Comparison of ENCODE assay signal across 10 mouse cellular contexts in the genomic region with DNA sequence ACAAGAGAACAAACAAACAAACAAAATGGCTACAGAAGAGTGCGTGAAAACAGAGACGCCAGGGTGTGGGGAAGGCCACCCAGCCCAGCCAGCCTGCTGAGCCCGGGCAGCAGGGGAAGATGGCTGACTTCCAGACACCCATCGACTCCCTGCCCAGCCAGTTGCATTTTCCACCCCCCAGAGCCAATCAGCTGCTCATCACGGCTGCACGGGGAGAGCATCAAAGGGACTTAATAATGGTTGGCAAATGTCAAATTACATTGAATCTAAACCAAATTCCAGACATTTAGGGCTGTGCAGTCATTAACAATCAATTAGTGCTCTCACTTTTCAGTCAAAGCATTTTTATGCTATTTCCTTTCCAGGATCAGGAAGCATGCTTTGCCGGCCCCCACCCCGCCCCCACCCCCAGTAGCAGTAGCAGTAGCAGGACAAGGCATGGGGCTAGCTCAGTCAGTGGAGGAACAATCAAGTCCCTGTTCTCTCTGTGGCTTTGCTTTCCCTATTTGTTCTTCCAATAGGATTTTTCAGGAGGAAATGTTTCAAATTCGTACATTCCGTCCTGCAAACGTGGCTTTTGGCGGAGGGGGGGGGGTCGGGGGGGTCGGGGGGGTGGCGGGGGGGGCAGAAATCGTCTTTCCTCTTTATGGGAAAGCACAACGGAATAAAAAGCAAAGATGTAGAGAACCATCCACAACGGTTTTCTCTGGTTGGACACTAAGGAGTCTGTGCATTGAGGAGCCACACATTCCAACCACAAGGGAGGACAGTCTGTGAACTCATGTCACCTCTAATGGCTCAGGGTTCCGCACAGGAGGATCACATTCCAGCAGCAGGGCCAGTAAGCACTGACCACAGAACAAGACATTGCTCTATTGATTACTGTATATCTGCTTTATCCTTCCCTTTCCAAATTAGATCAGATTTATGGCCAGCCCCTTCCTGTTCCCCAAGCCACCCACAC.
DNase-seq lines count a peak whose midpoint lies in the region; ATAC-seq lines count a peak whose summit lies in the region.
"Had no signal": no experiment of that assay in that cellular context is flagged by ENCODE, and none has a peak within 500 bp of the region (broad histone marks: within the 10 kb centered on the region; RNA-seq: fewer than 3 reads in every experiment).

No protein-coding gene starts in this region.

- peak overlapping the region; percentile 42; the same call in 1 of the 2 replicates for H3K9ac ChIP-seq in heart, embryonic 16.5 days (ENCODE audit: low read length)

- H3K9me3 ChIP-seq in heart, embryonic 16.5 days (replicated peaks; ENCODE audit: control insufficient read depth, low read length): no peaks in the 10 kb centered on the region
- H3K9me3 ChIP-seq: G1E had no signal

- no peaks in the 10 kb centered on the region for H3K27me3 ChIP-seq in heart, embryonic 16.5 days (ENCODE audit: control insufficient read depth, insufficient read depth, low read length)

- no peak overlapping the region for H3K4me3 ChIP-seq in heart, embryonic 16.5 days (ENCODE audit: low read length)
- H3K4me3 ChIP-seq: myocyte had no signal

- H3K36me3 ChIP-seq in heart, embryonic 16.5 days (ENCODE audit: control insufficient read depth, insufficient read depth): no peaks in the 10 kb centered on the region
- H3K36me3 ChIP-seq: G1E had no signal

- H3K27ac ChIP-seq in heart, embryonic 16.5 days (ENCODE audit: low read length): no peak overlapping the region

- 28% methylated on average over 19 of the region's 19 CpGs for WGBS in heart, embryonic 16.5 days

- DNase-seq in kidney, adult 11 months: peak; percentile 15
- no peak for DNase-seq in kidney, adult 9 months
- DNase-seq in embryo, embryonic 9.5 days (ENCODE audit: extremely low spot score): peak; percentile 25
- DNase-seq in layer of hippocampus, adult 9-11 months: peak; percentile 81
- peak; percentile 68 for DNase-seq in telencephalon, adult 2 months (ENCODE audit: low read depth, low spot score)
- DNase-seq in spleen, postnatal 14 days (ENCODE audit: low spot score in 2 of 2): no peak

- H3K4me2 ChIP-seq in heart, embryonic 16.5 days (ENCODE audit: low read depth, low read length): peak overlapping the region; percentile 46; the same call in 1 of the 2 replicates

- ATAC-seq in heart, embryonic 16.5 days (replicated peaks; ENCODE audit: extremely low read depth, insufficient read depth, low FRiP score): no peak
- ATAC-seq in megakaryocyte, adult 5-6 weeks (ENCODE audit: poor library complexity, severe bottlenecking): 0 out of 2 replicates have a peak, but pooled peaks have one; percentile 26

- H3K4me1 ChIP-seq in heart, embryonic 16.5 days (ENCODE audit: control insufficient read depth, insufficient read depth, low read length): peaks cover 24% of the 10 kb centered on the region

Comparison
In these comparisons a context has a peak if more than half of its experiments do, and no peak if none do; other contexts are left out.
1. DNase-seq: peak in kidney, adult 11 months (single experiment), embryo, embryonic 9.5 days (single experiment), layer of hippocampus, adult 9-11 months (single experiment) and telencephalon, adult 2 months (single experiment); none in kidney, adult 9 months (single experiment) and spleen, postnatal 14 days (0 of 2).